Mouse (Mus musculus): Measurements from ENCODE around the gene Cacnb1. TPM values are rescaled to one million over a fixed set of nuclear protein-coding genes. Genes with fewer than 3 reads are reported as not detected.

The Cacnb1 gene
- polyA plus RNA-seq, 1 experiment from 2014 or later: 35.2 TPM

DNA sequence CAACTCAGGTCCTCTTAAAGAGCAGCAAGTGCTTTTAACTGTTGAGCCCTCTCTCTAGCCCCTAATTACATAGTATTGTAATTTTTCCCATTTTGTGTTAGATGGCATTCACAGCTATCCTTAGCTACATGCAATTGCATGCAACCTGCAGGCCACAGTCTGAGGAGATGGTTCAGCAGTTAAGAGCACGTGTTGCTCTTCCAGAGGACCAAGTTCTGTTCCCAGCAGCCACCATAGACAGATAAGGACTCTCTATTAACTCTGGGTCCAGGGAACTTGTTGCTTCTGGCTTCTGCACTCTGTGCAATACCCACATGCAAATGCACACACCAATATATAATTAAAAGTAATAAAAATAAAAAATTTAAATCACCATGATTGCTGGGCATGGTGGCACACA, 26.1 kb downstream of the Cacnb1 start:
- H3K4me1 ChIP-seq: peaks cover 28% of the 10 kb centered on the region
- peaks cover 37% of the 10 kb centered on the region for H3K27me3 ChIP-seq
- no peak overlapping the region for H3K4me2 ChIP-seq (replicated peaks)
- no peak for ATAC-seq (ENCODE audit: low FRiP score, low read depth)
- H3K9me3 ChIP-seq: no peaks in the 10 kb centered on the region
- no peak overlapping the region for H3K27ac ChIP-seq (replicated peaks)
- H3K9ac ChIP-seq (replicated peaks): no peak overlapping the region
- WGBS: 90% methylated on average over 1 of the region's 1 CpGs
- no peaks in the 10 kb centered on the region for H3K36me3 ChIP-seq
- H3K4me3 ChIP-seq: no peak overlapping the region

- Histone ChIP-seq H3K36me3 (no peaks in the 10 kb centered on the region), H3K4me2 (replicated peaks) (peak within 1 kb of the TSS; percentile 69), H3K9ac (replicated peaks) (peak within 1 kb of the TSS; percentile 40), H3K4me1 (peaks cover 19% of the 10 kb centered on the region), H3K4me3 (peak within 1 kb of the TSS; percentile 47), H3K27ac (replicated peaks) (no peak within 1 kb of the TSS), H3K27me3 (peaks cover 31% of the 10 kb centered on the region), H3K9me3 (no peaks in the 10 kb centered on the region)
- ATAC-seq (ENCODE audit: low FRiP score, low read depth): peak; percentile 27; the same call in 1 of the 2 replicates
- WGBS: under 1% methylated on average over 26 of the region's 26 CpGs
Observed at GRCm38 (mm10) chr11:97995564-97996288, 27.1 kb downstream of the Cacnb1 start, which contains the start of gene Arl5c. Arl5c (minus strand) TSS chr11:97996181.

DNA sequence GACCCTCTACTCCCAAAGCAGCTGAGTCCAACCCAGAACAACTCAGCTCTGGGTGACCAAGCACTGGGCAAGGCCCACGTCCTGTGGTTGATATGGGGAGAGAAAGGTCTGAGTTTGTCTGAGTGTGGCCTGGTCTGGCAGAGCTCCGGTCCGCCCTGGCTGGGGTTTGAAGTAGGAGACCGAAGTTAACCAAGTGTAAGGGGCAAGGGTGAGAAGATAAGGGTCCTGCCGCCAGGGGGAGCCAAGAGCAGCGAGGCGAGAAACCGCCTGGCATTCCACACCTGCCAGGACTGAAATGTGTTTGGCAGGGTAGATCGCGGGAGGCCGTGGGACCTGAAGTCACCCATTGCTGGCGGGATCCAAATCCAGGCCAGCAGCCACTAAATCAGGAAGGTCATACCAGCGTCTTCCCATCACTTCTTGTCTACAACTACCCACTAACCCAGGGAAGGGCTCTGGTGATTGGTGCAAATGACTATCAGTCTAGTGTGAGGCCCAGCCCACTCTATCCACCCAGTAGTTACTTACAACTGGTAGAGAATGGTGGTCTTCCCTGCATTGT, 28.2 kb downstream of the Cacnb1 start:
- Histone ChIP-seq H3K4me2 (replicated peaks) (peak overlapping the region; percentile 69), H3K4me3 (peak overlapping the region; percentile 47), H3K9me3 (no peaks in the 10 kb centered on the region), H3K27ac (replicated peaks) (no peak overlapping the region), H3K27me3 (peaks cover 35% of the 10 kb centered on the region), H3K9ac (replicated peaks) (no peak overlapping the region), H3K4me1 (peaks cover 25% of the 10 kb centered on the region), H3K36me3 (no peaks in the 10 kb centered on the region)
- 8% methylated on average over 13 of the region's 13 CpGs for WGBS
- ATAC-seq (ENCODE audit: low FRiP score, low read depth): peak; percentile 44; the same call in 1 of the 2 replicates

- Histone ChIP-seq H3K4me1 (peaks cover 28% of the 10 kb centered on the region), H3K9ac (replicated peaks) (peak overlapping the region; percentile 77), H3K27ac (replicated peaks) (peak overlapping the region; percentile 85), H3K27me3 (peaks cover 49% of the 10 kb centered on the region), H3K4me3 (peak overlapping the region; percentile 88), H3K4me2 (replicated peaks) (peak overlapping the region; percentile 62), H3K36me3 (no peaks in the 10 kb centered on the region), H3K9me3 (no peaks in the 10 kb centered on the region)
- WGBS: under 1% methylated on average over 26 of the region's 26 CpGs
- peak; percentile 85 for ATAC-seq (ENCODE audit: low FRiP score, low read depth)
Observed at GRCm38 (mm10) chr11:97988530-97989096, 34.2 kb downstream of the Cacnb1 start.

DNA sequence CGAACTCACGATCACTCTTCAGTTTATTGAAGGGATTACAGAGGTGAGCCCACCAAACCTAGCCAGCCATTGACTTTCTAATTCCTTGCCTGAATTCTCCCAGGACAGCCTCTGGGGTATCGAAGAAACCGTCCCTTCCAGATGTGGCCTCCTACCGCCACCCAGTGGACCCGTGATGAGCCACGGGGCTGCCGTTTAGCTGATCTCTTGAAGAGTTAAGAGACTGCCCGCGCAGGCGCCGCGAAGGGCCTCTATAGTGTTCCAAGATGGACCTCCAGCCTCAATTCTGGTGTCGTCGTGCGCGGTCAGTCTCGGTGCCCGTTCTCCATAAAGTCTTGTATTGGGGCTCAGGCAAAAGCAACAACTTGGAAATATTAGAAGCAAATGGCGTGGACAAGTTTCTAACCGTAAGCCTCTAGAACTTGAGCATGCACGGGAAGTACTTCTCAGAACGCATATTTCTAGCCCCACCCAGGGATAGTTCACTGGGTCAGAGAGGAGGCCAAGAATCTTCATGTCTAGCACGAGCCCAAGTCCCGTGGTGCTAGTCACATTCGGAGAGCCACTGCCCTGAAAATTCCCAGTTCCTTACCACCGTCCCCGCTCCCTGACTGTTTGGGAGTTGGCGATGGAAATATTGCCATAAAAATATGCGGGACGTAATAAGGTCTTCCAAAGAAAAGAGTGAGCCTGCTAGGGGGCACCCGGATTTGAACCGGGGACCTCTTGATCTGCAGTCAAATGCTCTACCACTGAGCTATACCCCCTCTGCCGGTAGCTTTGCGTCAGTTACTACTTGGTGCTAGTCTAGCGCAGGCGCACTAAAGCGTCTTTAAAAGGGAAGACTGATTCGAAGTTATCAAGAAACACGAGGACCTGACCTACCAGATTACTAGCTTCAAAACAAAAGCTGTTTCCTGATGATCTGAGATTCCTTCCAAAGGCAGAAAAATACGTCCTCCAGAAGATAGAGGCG, 35.0 kb downstream of the Cacnb1 start:
- peaks cover 54% of the 10 kb centered on the region for H3K27me3 ChIP-seq
- WGBS: under 1% methylated on average over 42 of the region's 42 CpGs
- peaks cover 28% of the 10 kb centered on the region for H3K4me1 ChIP-seq
- H3K4me3 ChIP-seq: peak overlapping the region; percentile 88
- no peaks in the 10 kb centered on the region for H3K36me3 ChIP-seq
- peak overlapping the region; percentile 77 for H3K9ac ChIP-seq (replicated peaks)
- ATAC-seq (ENCODE audit: low FRiP score, low read depth): peak; percentile 75
- peak overlapping the region; percentile 85 for H3K27ac ChIP-seq (replicated peaks)
- H3K9me3 ChIP-seq: no peaks in the 10 kb centered on the region
- H3K4me2 ChIP-seq (replicated peaks): peak overlapping the region; percentile 62

- no peaks in the 10 kb centered on the region for H3K9me3 ChIP-seq
- H3K9ac ChIP-seq (replicated peaks): peak overlapping the region; percentile 51
- H3K36me3 ChIP-seq: no peaks in the 10 kb centered on the region
- peak overlapping the region; percentile 87 for H3K4me2 ChIP-seq (replicated peaks)
- no peak overlapping the region for H3K27ac ChIP-seq (replicated peaks)
- ATAC-seq (ENCODE audit: low FRiP score, low read depth): no peak
- H3K27me3 ChIP-seq: peaks cover 54% of the 10 kb centered on the region
- peaks cover 28% of the 10 kb centered on the region for H3K4me1 ChIP-seq
- WGBS: 38% methylated on average over 12 of the region's 17 CpGs
- peak overlapping the region; percentile 88 for H3K4me3 ChIP-seq
Observed at GRCm38 (mm10) chr11:97986738-97987465, 35.9 kb downstream of the Cacnb1 start.

- Histone ChIP-seq H3K4me1 (peaks cover 28% of the 10 kb centered on the region), H3K4me2 (replicated peaks) (peak within 1 kb of the TSS; percentile 87), H3K27ac (replicated peaks) (no peak within 1 kb of the TSS), H3K27me3 (peaks cover 51% of the 10 kb centered on the region), H3K36me3 (no peaks in the 10 kb centered on the region), H3K4me3 (peak within 1 kb of the TSS; percentile 88), H3K9ac (replicated peaks) (peak within 1 kb of the TSS; percentile 51), H3K9me3 (no peaks in the 10 kb centered on the region)
- WGBS: 4% methylated on average over 47 of the region's 74 CpGs
- ATAC-seq (ENCODE audit: low FRiP score, low read depth): no peak
Observed at GRCm38 (mm10) chr11:97985727-97986677, 36.8 kb downstream of the Cacnb1 start, which contains the start of gene Plxdc1. Plxdc1 (minus strand) TSS chr11:97986444.

GRCm38 (mm10) chr11:97983983-97984382, 38.9 kb downstream of the Cacnb1 start:
- no peaks in the 10 kb centered on the region for H3K36me3 ChIP-seq
- WGBS: 58% methylated on average over 1 of the region's 1 CpGs
- H3K27ac ChIP-seq (replicated peaks): no peak overlapping the region
- peaks cover 13% of the 10 kb centered on the region for H3K4me1 ChIP-seq
- no peak overlapping the region for H3K4me3 ChIP-seq
- no peak overlapping the region for H3K4me2 ChIP-seq (replicated peaks)
- peaks cover 41% of the 10 kb centered on the region for H3K27me3 ChIP-seq
- no peak overlapping the region for H3K9ac ChIP-seq (replicated peaks)
- ATAC-seq (ENCODE audit: low FRiP score, low read depth): no peak
- no peaks in the 10 kb centered on the region for H3K9me3 ChIP-seq

- Histone ChIP-seq H3K27ac (replicated peaks) (no peak overlapping the region), H3K4me1 (peaks cover 13% of the 10 kb centered on the region), H3K36me3 (no peaks in the 10 kb centered on the region), H3K27me3 (peaks cover 41% of the 10 kb centered on the region), H3K9ac (replicated peaks) (no peak overlapping the region), H3K4me2 (replicated peaks) (no peak overlapping the region), H3K4me3 (no peak overlapping the region), H3K9me3 (no peaks in the 10 kb centered on the region)
- 86% methylated on average over 3 of the region's 3 CpGs for WGBS
- ATAC-seq (ENCODE audit: low FRiP score, low read depth): no peak
Observed at GRCm38 (mm10) chr11:97983506-97983905, 39.3 kb downstream of the Cacnb1 start.

GRCm38 (mm10) chr11:97982721-97983120, 40.1 kb downstream of the Cacnb1 start:
- Histone ChIP-seq H3K4me3 (no peak overlapping the region), H3K27ac (replicated peaks) (no peak overlapping the region), H3K9me3 (no peaks in the 10 kb centered on the region), H3K36me3 (no peaks in the 10 kb centered on the region), H3K27me3 (peaks cover 46% of the 10 kb centered on the region), H3K4me2 (replicated peaks) (no peak overlapping the region), H3K9ac (replicated peaks) (no peak overlapping the region), H3K4me1 (peaks cover 13% of the 10 kb centered on the region)
- ATAC-seq (ENCODE audit: low FRiP score, low read depth): no peak
- WGBS: 88% methylated on average over 9 of the region's 9 CpGs

Measured in midbrain, embryonic 12.5 days (tissue).